Mouse (Mus musculus) E14TG2a.4 (cell line): ENCODE measurements around the gene Rbm25.

ENCODE experiments used
- CTCF ChIP-seq: conservative IDR thresholded peaks from 2 replicates; pipeline ENCODE4 v1.5.1; 2014; ENCODE audit warnings: low read length
- POU5F1 ChIP-seq: IDR thresholded peaks from 2 replicates; pipeline ENCODE4 v1.6.1; 2014; ENCODE audit warnings: low read length, borderline replicate concordance

DNA sequence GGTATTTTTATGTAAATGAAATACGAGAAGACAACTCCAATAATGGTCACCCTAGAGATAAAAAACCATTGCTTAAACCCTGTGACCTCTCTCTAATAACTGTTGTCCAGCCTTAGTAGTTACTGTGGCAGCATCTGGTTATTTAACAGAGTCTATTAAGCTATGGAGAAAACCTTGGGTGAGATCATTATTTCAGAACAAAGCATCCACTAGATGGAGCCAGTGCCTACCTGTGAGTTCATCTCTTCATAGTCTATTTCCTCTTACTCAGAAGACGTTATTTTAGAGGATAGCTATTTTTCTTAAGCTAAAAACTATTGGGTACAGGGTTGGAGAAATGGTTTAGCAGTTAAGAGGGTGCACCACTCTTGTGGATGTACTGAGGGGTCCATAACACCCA is 82.7 kb downstream of the Rbm25 start:
- TF ChIP-seq CTCF (peak; percentile 35), POU5F1 (no peak)
